Comparison of ENCODE assay signal across 8 mouse cellular contexts in the genomic region with DNA sequence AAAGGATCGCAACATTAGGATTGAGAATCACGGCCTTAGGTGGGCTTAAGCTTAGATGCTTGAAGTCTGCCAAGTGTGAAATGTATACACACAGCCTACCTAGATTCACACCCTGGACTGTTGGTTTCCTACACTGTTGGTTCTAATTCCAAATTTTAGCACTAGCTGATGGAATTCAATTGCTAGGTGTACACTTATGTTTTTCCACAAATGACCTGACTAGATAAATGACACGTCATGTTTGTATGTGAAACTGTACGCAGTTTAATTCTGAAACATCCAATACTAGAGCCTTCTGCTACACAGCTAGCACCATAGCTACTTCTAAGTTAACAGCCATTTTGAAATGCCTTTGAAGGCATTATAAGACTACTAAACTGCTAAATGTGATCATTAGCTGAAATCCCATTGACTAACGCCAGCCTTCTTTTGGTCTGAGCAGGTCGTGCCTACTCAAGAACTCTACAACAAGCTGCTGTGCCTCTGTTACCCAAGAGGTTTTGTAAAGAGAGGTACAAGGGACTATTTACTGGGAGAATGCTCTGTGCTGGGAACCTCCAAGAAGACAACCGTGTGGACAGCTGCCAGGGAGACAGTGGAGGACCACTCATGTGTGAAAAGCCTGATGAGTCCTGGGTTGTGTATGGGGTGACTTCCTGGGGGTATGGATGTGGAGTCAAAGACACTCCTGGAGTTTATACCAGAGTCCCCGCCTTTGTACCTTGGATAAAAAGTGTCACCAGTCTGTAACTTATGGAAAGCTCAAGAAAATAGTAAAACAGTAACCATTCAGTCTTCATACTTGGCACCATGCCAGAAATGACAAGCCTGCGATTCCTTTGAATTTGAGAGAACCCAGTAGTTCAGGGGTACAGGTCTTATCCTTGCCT. TPM values are rescaled to one million over a fixed set of nuclear protein-coding genes. Genes with fewer than 3 reads are reported as not detected.
DNase-seq lines count a peak whose midpoint lies in the region; ATAC-seq and TF ChIP-seq lines count a peak whose summit lies in the region.

No protein-coding gene starts in this region.

- intact Hi-C loops in left cerebral cortex, postnatal 10 days (cut with DNase I), result loop anchor here (5.0 kb wide), 1 partner anchor 119 kb away; a partner anchor contains a TSS
- intact Hi-C loops in left cerebral cortex, postnatal 25 days (cut with DNase I), result loop anchor here (2.0 kb wide), 1 partner anchor 119 kb away; a partner anchor contains a TSS

- WGBS in forebrain, embryonic 14.5 days, result 46% methylated on average over 9 of the region's 9 CpGs
- WGBS in kidney, postnatal 0 days, result 52% methylated on average over 9 of the region's 9 CpGs
- WGBS in midbrain, embryonic 15.5 days, result 51% methylated on average over 9 of the region's 9 CpGs

- no peaks in the 10 kb centered on the region for H3K27me3 ChIP-seq in forebrain, embryonic 14.5 days (replicated peaks; ENCODE audit: control insufficient read depth, insufficient read depth, low read length)
- H3K27me3 ChIP-seq in kidney, postnatal 0 days (ENCODE audit: insufficient read depth, low read length), result no peaks in the 10 kb centered on the region
- H3K27me3 ChIP-seq in midbrain, embryonic 15.5 days (replicated peaks), result no peaks in the 10 kb centered on the region

- no peak for ATAC-seq in forebrain, embryonic 14.5 days
- no peak for ATAC-seq in kidney, postnatal 0 days (replicated peaks; ENCODE audit: low FRiP score, low read depth)
- no peak for ATAC-seq in midbrain, embryonic 15.5 days (replicated peaks)

- H3K4me2 ChIP-seq in forebrain, embryonic 14.5 days (ENCODE audit: low read length), result peak overlapping the region; percentile 80; the same call in 1 of the 2 replicates
- H3K4me2 ChIP-seq in kidney, postnatal 0 days (ENCODE audit: low read length), result peak overlapping the region; percentile 82
- H3K4me2 ChIP-seq in midbrain, embryonic 15.5 days, result peak overlapping the region; percentile 72

- H3K4me3 ChIP-seq in forebrain, embryonic 14.5 days (ENCODE audit: low read depth, low read length), result no peak overlapping the region
- no peak overlapping the region for H3K4me3 ChIP-seq in kidney, postnatal 0 days (replicated peaks; ENCODE audit: low read depth, low read length)
- no peak overlapping the region for H3K4me3 ChIP-seq in midbrain, embryonic 15.5 days

- H3K36me3 ChIP-seq in forebrain, embryonic 14.5 days (ENCODE audit: control insufficient read depth, insufficient read depth, low read length), result 0 out of 2 replicates have a peak, but pooled peaks cover 4% of the 10 kb centered on the region
- H3K36me3 ChIP-seq in kidney, postnatal 0 days (ENCODE audit: insufficient read depth, low read length), result peaks cover 4% of the 10 kb centered on the region; the same call in 1 of the 2 replicates
- no peaks in the 10 kb centered on the region for H3K36me3 ChIP-seq in midbrain, embryonic 15.5 days (replicated peaks)

- no peak overlapping the region for H3K9ac ChIP-seq in forebrain, embryonic 14.5 days (ENCODE audit: low read length)
- H3K9ac ChIP-seq in kidney, postnatal 0 days (ENCODE audit: low read depth, low read length), result no peak overlapping the region
- H3K9ac ChIP-seq in midbrain, embryonic 15.5 days, result no peak overlapping the region

- H3K27ac ChIP-seq in forebrain, embryonic 14.5 days (ENCODE audit: low read depth, low read length), result no peak overlapping the region
- peak overlapping the region; percentile 57 for H3K27ac ChIP-seq in kidney, postnatal 0 days
- H3K27ac ChIP-seq in midbrain, embryonic 15.5 days, result no peak overlapping the region

- DNase-seq in left cerebral cortex, postnatal 10 days (ENCODE audit: extremely low spot score in 1 of 2, low spot score in 2 of 2), result peak; percentile 16 to 32
- no peak for DNase-seq in left cerebral cortex, adult 8-10 months (ENCODE audit: low spot score in 2 of 2)
- peak; percentile 32 for DNase-seq in MN1 (ENCODE audit: low spot score)
- peak; percentile 18 for DNase-seq in forebrain, embryonic 14.5 days (ENCODE audit: low spot score)
- DNase-seq in kidney, postnatal 0 days (ENCODE audit: low spot score), result peak; percentile 32
- no peak for DNase-seq in left cerebral cortex, postnatal 25 days (ENCODE audit: low spot score in 2 of 2)
- DNase-seq in left cerebral cortex, adult 11 months (ENCODE audit: low spot score), result no peak

- peaks cover 14% of the 10 kb centered on the region for H3K4me1 ChIP-seq in forebrain, embryonic 14.5 days (ENCODE audit: control insufficient read depth, insufficient read depth, low read length)
- no peaks in the 10 kb centered on the region for H3K4me1 ChIP-seq in kidney, postnatal 0 days (replicated peaks; ENCODE audit: insufficient read depth, low read length)
- H3K4me1 ChIP-seq in midbrain, embryonic 15.5 days, result peaks cover 27% of the 10 kb centered on the region

- TF ChIP-seq CTCF in kidney, postnatal 0 days (IDR thresholded peaks at IDR 0.05; ENCODE audit: low read depth), result no peak

- H3K9me3 ChIP-seq in forebrain, embryonic 14.5 days (replicated peaks; ENCODE audit: control insufficient read depth, low read length), result no peaks in the 10 kb centered on the region
- no peaks in the 10 kb centered on the region for H3K9me3 ChIP-seq in kidney, postnatal 0 days (replicated peaks; ENCODE audit: low read length)
- H3K9me3 ChIP-seq in midbrain, embryonic 15.5 days, result no peaks in the 10 kb centered on the region

RNA-seq across cellular contexts. Expression of a gene that starts 59.3 kb away (rescaled TPM):
- 10 to 100 TPM; 21.7 to 27.8 TPM for total RNA-seq in left cerebral cortex, postnatal 10 days (2021)
- total RNA-seq in left cerebral cortex, adult 8-10 months (2022), result 10 to 100 TPM; 16.7 to 22.3 (median 20.0) TPM
- 2.7 and 3.3 TPM in 2 replicates for polyA plus RNA-seq in forebrain, embryonic 14.5 days (2014; fragmentation: Nextera tagmentation; extraction: Ambion mirVana)
- polyA plus RNA-seq in kidney, postnatal 0 days (2015; fragmentation: Nextera tagmentation; extraction: Ambion mirVana), result 6.3 and 7.0 TPM in 2 replicates
- 12.1 and 13.0 TPM in 2 replicates for polyA plus RNA-seq in midbrain, embryonic 15.5 days (2015; fragmentation: Nextera tagmentation; extraction: Ambion mirVana)
- 10 to 100 TPM; 14.8 to 15.0 TPM for total RNA-seq in left cerebral cortex, postnatal 25 days (2021)

Comparison
In these comparisons a context has a peak if more than half of its experiments do, and no peak if none do; other contexts are left out.
1. DNase-seq: peak in left cerebral cortex, postnatal 10 days (2 of 2), MN1 (single experiment), forebrain, embryonic 14.5 days (single experiment) and kidney, postnatal 0 days (single experiment); none in left cerebral cortex, adult 8-10 months (0 of 2), left cerebral cortex, postnatal 25 days (0 of 2) and left cerebral cortex, adult 11 months (single experiment).
2. Peak in every context shown above with its lines, with median percentiles within 50 percentile points of each other: H3K4me2 ChIP-seq.